Mouse (Mus musculus): Measurements from ENCODE around the gene Farsa. TPM values are rescaled to one million over a fixed set of nuclear protein-coding genes. Genes with fewer than 3 reads are reported as not detected.
"Not testable (repeated sequence)": the region's sequence is repeated elsewhere in the genome, so short reads cannot be mapped to it uniquely, and the experiment has no call there.

Farsa gene
- total RNA-seq, 2 experiments from 2014 or later, result 24.7 to 25.5 TPM

DNA sequence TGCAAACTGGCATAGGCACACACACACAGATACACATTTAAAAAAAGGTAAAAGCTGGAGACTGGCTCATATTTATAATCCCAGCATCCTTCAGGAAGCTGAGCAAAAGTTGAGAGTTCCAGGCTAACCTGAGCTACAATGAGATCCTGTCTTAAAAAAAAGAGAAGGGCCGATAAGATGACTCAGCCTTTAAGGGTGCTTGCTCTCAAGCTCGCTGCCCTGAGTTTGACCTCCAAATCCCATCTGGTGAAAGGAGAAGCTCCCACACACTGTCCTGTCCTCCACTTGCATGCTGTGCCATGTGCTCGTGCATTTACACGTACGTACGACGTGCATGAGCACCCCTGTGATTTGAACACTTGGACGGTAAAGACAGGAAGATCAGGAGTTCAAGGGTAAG is 50.7 kb downstream of the Farsa start:
- intact Hi-C loops (cut with DNase I), result no loop called here
- DNase-seq (ENCODE audit: low spot score), result no peak

DNA sequence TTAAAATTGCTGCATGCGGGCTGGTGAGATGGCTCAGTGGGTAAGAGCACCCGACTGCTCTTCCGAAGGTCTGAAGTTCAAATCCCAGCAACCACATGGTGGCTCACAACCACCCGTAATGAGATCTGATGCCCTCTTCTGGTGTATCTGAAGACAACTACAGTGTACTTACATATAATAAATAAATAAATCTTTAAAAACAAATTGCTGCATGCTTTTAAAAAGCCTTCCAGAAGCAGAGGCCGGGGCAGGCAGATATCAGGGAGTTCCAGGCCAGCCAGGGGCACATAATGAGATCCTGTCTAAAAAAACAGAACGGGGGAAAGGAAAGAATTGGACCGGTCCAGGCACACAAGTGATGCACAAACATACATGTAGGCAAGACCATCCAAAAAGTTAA is 51.2 kb downstream of the Farsa start:
- DNase-seq (ENCODE audit: low spot score); intact Hi-C loops (cut with DNase I): not testable (repeated sequence)

DNA sequence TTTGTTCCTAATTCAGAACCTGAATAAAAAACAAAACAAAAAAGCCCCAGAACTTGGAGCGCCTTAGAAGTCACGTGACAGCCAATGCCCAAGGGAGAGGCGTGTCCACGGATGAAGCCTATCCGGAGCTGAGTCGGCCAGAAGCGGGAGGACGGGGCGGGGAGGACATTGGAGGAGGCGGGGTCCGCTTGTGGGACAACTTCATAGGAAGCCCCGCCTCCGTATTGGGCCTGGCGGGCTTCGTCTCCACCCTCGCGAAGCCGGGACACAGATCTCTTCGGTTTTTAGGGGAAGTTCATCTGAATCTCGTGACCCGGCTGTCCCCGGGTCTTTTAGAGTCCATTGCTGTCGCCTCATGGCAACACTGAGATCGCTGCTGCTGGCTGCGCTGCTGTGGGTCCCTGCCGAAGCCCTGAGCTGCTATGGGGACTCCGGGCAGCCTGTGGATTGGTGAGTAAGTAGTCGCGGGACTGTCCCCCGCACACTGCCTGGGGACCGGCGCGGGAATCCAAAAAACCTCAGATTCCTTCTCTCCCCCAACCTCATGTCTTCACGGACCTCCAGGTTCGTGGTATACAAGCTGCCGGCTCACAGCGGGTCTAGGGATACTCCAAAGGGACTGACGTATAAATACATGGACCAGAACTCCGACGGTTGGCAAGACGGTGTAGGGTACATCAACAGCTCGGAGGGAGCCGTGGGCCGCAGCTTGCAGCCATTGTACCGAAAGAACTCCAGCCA is 51.8 kb downstream of the Farsa start, which contains the start of gene Dnase2a:
Dnase2a (plus strand) TSS at position 140 of the 741 bp plus-strand sequence.
- DNase-seq (ENCODE audit: low spot score), result peak; percentile 96
- intact Hi-C loops (cut with DNase I), result no loop called here

DNA sequence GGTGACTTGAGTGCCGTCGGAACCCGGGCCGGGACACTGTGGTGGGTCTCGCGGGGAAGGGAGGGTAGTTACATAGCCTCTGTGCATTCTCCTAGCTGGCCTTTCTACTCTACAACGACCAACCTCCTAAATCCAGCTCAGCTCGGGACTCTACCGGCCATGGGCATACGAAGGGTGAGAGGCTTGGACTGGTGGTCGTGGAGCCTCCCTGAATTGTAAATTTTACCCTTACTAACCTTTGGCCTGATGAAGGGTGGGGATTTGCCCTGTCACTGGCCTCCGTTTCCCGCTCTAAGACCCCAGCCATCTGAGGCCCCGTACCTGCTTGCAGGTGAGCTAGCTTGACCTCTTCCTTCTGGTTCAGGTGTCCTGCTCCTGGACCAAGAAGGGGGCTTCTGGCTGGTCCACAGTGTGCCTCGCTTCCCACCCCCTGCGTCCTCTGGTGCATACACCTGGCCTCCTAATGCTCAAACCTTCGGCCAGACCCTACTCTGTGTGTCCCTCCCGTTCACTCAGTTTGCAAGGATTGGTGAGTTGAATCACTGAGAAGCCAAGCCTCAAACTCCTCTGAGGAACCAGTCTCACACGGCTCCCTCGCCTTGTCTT is 52.5 kb downstream of the Farsa start:
- no peak for DNase-seq (ENCODE audit: low spot score)
- intact Hi-C loops (cut with DNase I), result no loop called here

DNA sequence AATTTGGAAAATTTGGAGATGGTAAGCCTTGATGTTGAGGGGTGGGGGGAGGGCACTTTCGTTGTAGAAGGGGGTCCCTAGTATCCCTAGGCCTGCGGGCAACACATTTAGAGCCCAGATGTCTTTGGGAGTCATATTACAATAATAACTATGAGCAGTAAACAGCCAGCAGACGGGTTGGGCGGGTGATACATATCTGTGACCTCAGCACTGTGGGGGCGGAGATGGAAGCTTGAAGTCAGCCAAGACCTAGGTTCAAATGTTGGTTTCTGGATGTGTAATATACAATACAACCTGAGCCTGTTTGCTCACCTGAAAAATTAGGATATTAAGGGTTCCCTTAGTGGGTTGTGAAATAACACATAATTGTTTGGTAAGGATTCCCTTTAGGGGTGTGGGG is 53.2 kb downstream of the Farsa start:
- DNase-seq (ENCODE audit: low spot score), result no peak
- intact Hi-C loops (cut with DNase I), result loop anchor here (5.0 kb wide), 1 partner anchor 82 kb away; the partner anchor contains the start of gene Hook2

DNA sequence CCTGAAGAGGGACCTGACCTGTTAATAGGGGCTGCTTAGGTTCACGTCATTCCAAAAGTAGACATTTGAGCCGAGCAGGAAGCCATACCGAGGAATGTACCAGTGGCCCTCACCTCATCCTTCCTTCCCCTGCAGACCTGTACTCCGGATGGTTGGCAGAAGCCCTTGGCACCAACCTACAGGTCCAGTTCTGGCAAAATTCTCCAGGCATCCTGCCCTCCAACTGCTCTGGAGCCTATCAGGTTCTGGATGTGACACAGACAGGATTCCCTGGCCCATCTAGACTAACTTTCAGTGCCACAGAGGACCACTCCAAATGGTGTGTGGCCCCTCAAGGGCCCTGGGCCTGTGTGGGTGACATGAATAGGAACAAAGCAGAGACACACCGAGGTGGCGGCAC is 53.8 kb downstream of the Farsa start:
- intact Hi-C loops (cut with DNase I), result loop anchor here (5.0 kb wide), 1 partner anchor 82 kb away; the partner anchor contains the start of gene Hook2
- no peak for DNase-seq (ENCODE audit: low spot score)

DNA sequence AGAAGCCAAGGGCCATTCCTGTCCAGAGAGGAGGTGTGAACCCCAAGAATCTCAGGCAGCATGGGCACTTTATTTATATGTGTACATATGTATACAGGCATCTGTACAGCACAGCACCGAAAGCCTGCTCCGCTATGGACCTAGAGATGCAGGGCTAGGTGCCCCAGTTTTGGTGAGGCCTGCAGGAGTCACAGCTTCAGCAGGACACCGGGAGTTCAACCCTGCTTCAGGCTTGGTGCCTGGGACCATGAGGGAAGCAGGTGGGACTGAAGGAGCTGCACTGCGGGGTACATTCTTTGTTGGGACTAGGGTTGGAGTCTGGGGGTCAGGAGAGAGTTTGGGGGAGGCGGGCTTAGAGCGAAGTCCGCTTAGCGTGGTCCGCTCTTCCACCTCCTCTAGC is 55.1 kb downstream of the Farsa start:
- intact Hi-C loops (cut with DNase I), result loop anchor here (5.0 kb wide), 1 partner anchor 80 kb away; the partner anchor contains the start of gene Hook2
- DNase-seq (ENCODE audit: low spot score), result no peak

DNA sequence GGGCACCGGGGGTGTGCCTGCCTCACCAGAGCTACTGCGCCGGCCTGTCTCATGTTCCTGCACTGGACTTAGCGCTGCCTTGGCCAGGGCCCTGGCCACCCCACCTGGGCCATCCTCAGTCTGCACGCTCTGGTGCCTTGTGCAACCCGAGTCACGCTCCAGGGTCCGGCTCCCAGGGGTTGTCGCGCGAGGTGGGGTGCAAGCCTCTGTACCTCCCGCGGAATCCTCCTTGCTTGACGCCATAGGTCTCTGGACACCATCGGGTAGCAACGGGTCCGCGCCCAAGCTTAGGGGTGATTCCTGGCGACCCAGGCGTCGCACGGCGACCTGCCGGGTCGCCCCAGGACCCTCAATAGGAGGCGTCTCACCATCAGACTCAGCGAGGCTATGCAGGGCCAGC is 55.6 kb downstream of the Farsa start:
- no peak for DNase-seq (ENCODE audit: low spot score)
- intact Hi-C loops (cut with DNase I), result loop anchor here (5.0 kb wide), 1 partner anchor 80 kb away; the partner anchor contains the start of gene Hook2

DNA sequence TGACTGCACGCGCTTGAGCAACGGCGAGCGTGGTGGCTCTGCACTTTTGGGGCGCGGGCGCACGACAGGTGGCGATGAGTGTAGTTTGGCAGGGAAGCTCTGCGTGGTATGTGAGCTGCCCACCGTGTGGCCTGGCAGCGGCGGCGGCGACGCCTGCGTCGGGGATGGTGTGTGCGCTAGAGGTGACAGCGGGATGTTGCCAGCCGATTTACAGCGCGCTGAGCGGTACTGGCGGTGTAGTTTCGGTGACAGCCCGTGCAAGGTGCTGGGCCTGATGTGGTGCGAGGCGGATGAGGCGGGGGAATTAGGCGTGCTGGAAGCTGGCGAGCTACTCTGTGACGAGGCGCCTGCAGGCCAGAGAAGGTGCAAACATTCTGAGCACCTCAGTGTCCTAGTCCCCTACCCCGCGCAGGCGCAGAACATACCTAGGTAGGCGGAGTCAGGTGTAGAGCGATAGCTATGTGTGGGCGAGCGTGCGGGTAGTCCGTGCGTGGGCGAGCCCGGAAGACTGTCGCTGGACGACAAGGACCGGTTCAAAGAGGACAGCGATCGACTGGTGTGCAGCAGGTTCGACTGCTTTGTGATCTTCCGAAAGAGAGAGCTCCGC is 56.2 kb downstream of the Farsa start:
- intact Hi-C loops (cut with DNase I), result loop anchor here (5.0 kb wide), 1 partner anchor 79 kb away; the partner anchor contains the start of gene Hook2

DNA sequence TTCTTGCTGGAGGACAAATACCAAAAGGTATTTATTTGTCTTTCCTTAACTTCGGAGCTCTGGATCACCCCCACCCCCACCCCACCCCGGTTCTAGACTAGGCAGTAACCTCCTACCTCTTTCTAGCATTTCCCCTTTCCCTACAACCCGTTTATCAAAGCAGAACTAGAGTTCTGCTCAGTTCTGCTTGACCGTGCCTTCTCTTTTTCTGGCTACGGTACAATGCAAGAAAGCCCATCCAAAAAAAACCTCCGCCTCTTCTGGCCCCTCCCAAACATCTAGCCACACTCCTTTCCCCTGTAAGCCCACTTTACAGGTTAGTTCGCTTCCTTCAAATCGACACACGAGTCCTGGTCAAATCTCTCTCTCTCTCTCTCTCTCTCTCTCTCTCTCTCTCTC is 56.7 kb downstream of the Farsa start:
- intact Hi-C loops (cut with DNase I), result loop anchor here (5.0 kb wide), 1 partner anchor 79 kb away; the partner anchor contains the start of gene Hook2
- DNase-seq (ENCODE audit: low spot score), result no peak

More for the DNA sequence above, 56.2 kb downstream of the Farsa start:
- DNase-seq (ENCODE audit: low spot score), result peak; percentile 33

DNA sequence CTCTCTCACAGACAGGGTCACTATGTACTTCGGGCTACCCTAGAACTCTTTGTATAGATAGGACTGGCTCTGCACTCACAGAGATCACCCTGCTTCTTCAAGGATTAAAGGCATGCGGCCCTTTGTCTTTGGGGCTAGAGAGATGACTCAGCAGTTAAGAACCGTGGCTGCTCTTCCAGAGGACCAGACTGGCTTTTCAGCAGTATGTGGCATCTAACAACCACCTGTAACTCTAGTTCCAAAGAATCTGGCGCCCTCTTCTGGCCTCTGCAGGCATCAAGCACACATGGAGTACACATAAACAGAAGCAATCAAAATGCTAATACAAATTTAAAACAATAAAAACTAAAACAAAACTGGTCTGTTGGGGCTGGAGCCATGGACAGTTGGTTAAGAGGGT is 57.2 kb downstream of the Farsa start:
- intact Hi-C loops (cut with DNase I), result loop anchor here (5.0 kb wide), 1 partner anchor 78 kb away; the partner anchor contains the start of gene Hook2
- no peak for DNase-seq (ENCODE audit: low spot score)

DNA sequence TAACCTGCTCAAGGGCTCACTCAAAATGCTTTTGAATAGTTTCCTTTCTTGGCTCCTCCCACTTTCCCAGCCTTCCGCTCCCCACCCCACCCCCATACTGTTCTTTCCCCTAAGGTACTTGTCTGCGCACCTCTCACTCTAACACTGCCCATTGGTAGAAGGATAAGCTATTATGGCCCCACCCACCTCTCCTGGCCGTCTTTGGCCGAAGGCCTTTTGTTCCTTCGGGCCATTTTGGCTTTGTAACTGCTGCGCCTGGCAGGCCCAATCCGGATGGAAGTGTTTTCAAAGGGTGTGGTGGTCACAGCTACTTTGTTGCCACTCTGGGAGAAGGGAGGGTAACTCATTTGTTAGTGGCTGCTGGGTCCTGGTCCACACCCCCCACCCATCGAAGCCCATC is 58.5 kb downstream of the Farsa start:
- intact Hi-C loops (cut with DNase I), result no loop called here
- DNase-seq (ENCODE audit: low spot score), result no peak

DNA sequence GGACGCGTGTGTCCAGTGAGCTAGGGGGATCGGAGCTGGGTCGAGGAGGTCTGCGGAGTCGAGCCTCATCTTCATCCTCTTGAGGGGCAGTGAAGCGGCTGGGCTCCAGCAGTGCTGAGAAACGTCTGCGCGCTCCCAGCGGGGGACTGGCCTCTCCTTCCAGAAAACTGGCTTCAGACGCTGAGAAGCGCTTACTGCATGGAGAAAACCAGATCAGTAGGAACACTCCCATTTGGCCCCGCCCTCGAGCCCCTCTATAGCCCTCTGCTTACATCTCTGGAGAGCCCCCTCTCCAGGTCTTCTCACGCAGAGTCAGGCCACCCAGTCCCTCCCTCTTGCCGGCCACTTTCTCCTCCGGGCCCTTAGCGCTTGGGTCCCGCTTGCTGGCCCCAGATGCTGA is 61.0 kb downstream of the Farsa start:
- intact Hi-C loops (cut with DNase I), result no loop called here
- no peak for DNase-seq (ENCODE audit: low spot score)

DNA sequence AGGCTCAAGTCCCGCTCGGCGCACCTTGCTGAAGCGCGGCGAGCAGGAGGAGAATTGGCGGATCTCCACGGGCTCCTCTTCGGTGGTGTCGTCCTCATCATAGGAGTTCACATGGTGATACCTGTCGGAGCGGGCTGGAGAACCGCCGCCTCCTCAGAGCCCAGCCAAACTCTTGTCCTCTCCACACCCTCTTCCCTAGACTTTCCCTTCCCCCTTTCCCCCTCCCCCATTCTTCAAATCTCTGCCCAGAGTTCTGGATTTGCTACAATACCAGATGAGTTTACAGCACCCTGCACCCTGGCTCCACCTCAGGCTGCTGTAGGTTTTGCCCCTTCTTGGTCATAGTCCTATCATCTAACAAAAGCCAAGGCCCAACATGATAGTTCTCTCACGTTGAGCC is 61.9 kb downstream of the Farsa start:
- intact Hi-C loops (cut with DNase I), result no loop called here
- no peak for DNase-seq (ENCODE audit: low spot score)

Small RNA genes within 50 kb of the gene (microRNA-seq; reads per million reads assigned to microRNA genes)
- 1.7 reads per million for gene Mir7069

Other genes with a start within 250 kb of the Farsa start
- 10 to 100 TPM; 14.3 to 18.3 TPM for gene Ier2, start 194.1 kb upstream of the Farsa start, total RNA-seq (2021)
- 10 to 100 TPM; 32.6 to 37.6 TPM for gene Trmt1, start 170.7 kb upstream of the Farsa start, total RNA-seq (2021)
- 10 to 100 TPM; 32.0 to 32.6 TPM for gene Nacc1, start 169.1 kb upstream of the Farsa start, total RNA-seq (2021)
- 1 to 10 TPM; 4.2 to 4.5 TPM for gene Lyl1, start 155.5 kb upstream of the Farsa start, total RNA-seq (2021)
- gene G430095P16Rik, start 134.0 kb upstream of the Farsa start, total RNA-seq (2021), result under 1 TPM in 1 of 2 experiments, not detected in 1; 0.39 TPM
- gene Nfix, start 56.6 kb upstream of the Farsa start, total RNA-seq (2021), result 100 to 1,000 TPM; 287 to 311 TPM
- gene Dand5, start 34.2 kb upstream of the Farsa start, total RNA-seq (2021), result 10 to 100 TPM in 1 of 2 experiments, 1 to 10 TPM in 1; 9.6 to 10.3 TPM
- 10 to 100 TPM; 28.9 to 30.0 TPM for gene Gadd45gip1, start 25.5 kb upstream of the Farsa start, total RNA-seq (2021)
- 10 to 100 TPM; 80.8 to 81.1 TPM for gene Rad23a, start 16.3 kb upstream of the Farsa start, total RNA-seq (2021)
- gene Calr, start 10.1 kb upstream of the Farsa start, total RNA-seq (2021), result 100 to 1,000 TPM; 365 to 441 TPM
- gene Syce2, start 15.1 kb downstream of the Farsa start, total RNA-seq (2021), result 1 to 10 TPM; 2.3 to 3.0 TPM
- gene Gcdh, start 36.9 kb downstream of the Farsa start, total RNA-seq (2021), result 10 to 100 TPM; 63.1 to 68.2 TPM
- gene Klf1, start 44.9 kb downstream of the Farsa start, total RNA-seq (2021), result not detected
- gene Dnase2a, start 51.6 kb downstream of the Farsa start, total RNA-seq (2021), result 1 to 10 TPM; 7.7 to 7.9 TPM
- gene Mast1, start 80.4 kb downstream of the Farsa start, total RNA-seq (2021), result under 1 TPM; 0.08 to 0.14 TPM
- not detected for gene Rtbdn, start 90.0 kb downstream of the Farsa start, total RNA-seq (2021)
- not detected for gene Gm49661, start 112.4 kb downstream of the Farsa start, total RNA-seq (2021)
- gene Prdx2, start 112.6 kb downstream of the Farsa start, total RNA-seq (2021), result 100 to 1,000 TPM; 650 to 659 TPM
- 10 to 100 TPM; 45.2 to 48.2 TPM for gene Rnaseh2a, start 112.8 kb downstream of the Farsa start, total RNA-seq (2021)
- gene Junb, start 121.7 kb downstream of the Farsa start, total RNA-seq (2021), result 10 to 100 TPM; 13.8 to 17.2 TPM
- gene Hook2, start 133.6 kb downstream of the Farsa start, total RNA-seq (2021), result 1 to 10 TPM; 2.0 to 2.1 TPM
- not detected for gene Best2, start 157.5 kb downstream of the Farsa start, total RNA-seq (2021)
- gene Asna1, start 168.3 kb downstream of the Farsa start, total RNA-seq (2021), result 10 to 100 TPM; 65.0 to 67.4 TPM
- 10 to 100 TPM; 82.7 to 88.7 TPM for gene Trir, start 169.8 kb downstream of the Farsa start, total RNA-seq (2021)
- 10 to 100 TPM; 28.0 to 28.7 TPM for gene Tnpo2, start 179.9 kb downstream of the Farsa start, total RNA-seq (2021)
- gene Fbxw9, start 203.1 kb downstream of the Farsa start, total RNA-seq (2021), result 1 to 10 TPM; 3.5 to 4.6 TPM
- not detected for gene Gm5741, start 211.0 kb downstream of the Farsa start, total RNA-seq (2021)
- gene Dhps, start 214.8 kb downstream of the Farsa start, total RNA-seq (2021), result 10 to 100 TPM; 26.4 to 26.5 TPM
- 10 to 100 TPM; 39.4 to 43.1 TPM for gene Wdr83os, start 223.8 kb downstream of the Farsa start, total RNA-seq (2021)
- gene Wdr83, start 224.3 kb downstream of the Farsa start, total RNA-seq (2021), result 10 to 100 TPM; 31.8 to 35.3 TPM
- 10 to 100 TPM; 24.7 to 26.5 TPM for gene Man2b1, start 226.3 kb downstream of the Farsa start, total RNA-seq (2021)